Mouse (Mus musculus): ENCODE measurements around the gene Aox1. TPM values are rescaled to one million over a fixed set of nuclear protein-coding genes. Genes with fewer than 3 reads are reported as not detected.

The Aox1 gene
- polyA plus RNA-seq, 1 experiment from 2014 or later, result 0.13 TPM

GRCm38 (mm10) chr1:58114666-58115375, 85.1 kb downstream of the Aox1 start:
- Histone ChIP-seq H3K4me2 (replicated peaks) (no peak overlapping the region), H3K9me3 (no peaks in the 10 kb centered on the region), H3K4me3 (replicated peaks) (no peak overlapping the region), H3K27me3 (replicated peaks) (no peaks in the 10 kb centered on the region), H3K36me3 (no peaks in the 10 kb centered on the region), H3K4me1 (replicated peaks) (no peaks in the 10 kb centered on the region), H3K27ac (no peak overlapping the region), H3K9ac (no peak overlapping the region)
- no peak for ATAC-seq
- 55% methylated on average over 12 of the region's 12 CpGs for WGBS

- Histone ChIP-seq H3K27me3 (replicated peaks) (no peaks in the 10 kb centered on the region), H3K4me3 (replicated peaks) (no peak overlapping the region), H3K36me3 (no peaks in the 10 kb centered on the region), H3K27ac (no peak overlapping the region), H3K4me1 (replicated peaks) (no peaks in the 10 kb centered on the region), H3K9me3 (no peaks in the 10 kb centered on the region), H3K4me2 (replicated peaks) (no peak overlapping the region), H3K9ac (no peak overlapping the region)
- no peak for ATAC-seq
- WGBS, result 87% methylated on average over 3 of the region's 3 CpGs
These were observed 88.5 kb downstream of the Aox1 start for GRCm38 (mm10) chr1:58118231-58118630.

- H3K4me2 ChIP-seq (replicated peaks), result no peak overlapping the region
- H3K4me3 ChIP-seq (replicated peaks), result no peak overlapping the region
- no peak overlapping the region for H3K27ac ChIP-seq
- no peak for ATAC-seq
- WGBS, result 81% methylated on average over 8 of the region's 8 CpGs
- no peaks in the 10 kb centered on the region for H3K36me3 ChIP-seq
- no peaks in the 10 kb centered on the region for H3K4me1 ChIP-seq (replicated peaks)
- H3K27me3 ChIP-seq (replicated peaks), result no peaks in the 10 kb centered on the region
- H3K9ac ChIP-seq, result no peak overlapping the region
- H3K9me3 ChIP-seq, result no peaks in the 10 kb centered on the region
These were observed 95.2 kb downstream of the Aox1 start for GRCm38 (mm10) chr1:58124901-58125300.

GRCm38 (mm10) chr1:58137891-58138290, 108.2 kb downstream of the Aox1 start:
- Histone ChIP-seq H3K9ac (no peak overlapping the region), H3K36me3 (no peaks in the 10 kb centered on the region), H3K4me3 (replicated peaks) (no peak overlapping the region), H3K4me1 (replicated peaks) (no peaks in the 10 kb centered on the region), H3K4me2 (replicated peaks) (no peak overlapping the region), H3K27ac (no peak overlapping the region), H3K27me3 (replicated peaks) (no peaks in the 10 kb centered on the region), H3K9me3 (no peaks in the 10 kb centered on the region)
- no peak for ATAC-seq

- no peak for ATAC-seq
- H3K36me3 ChIP-seq, result no peaks in the 10 kb centered on the region
- no peak overlapping the region for H3K27ac ChIP-seq
- H3K27me3 ChIP-seq (replicated peaks), result no peaks in the 10 kb centered on the region
- H3K9ac ChIP-seq, result no peak overlapping the region
- H3K9me3 ChIP-seq, result no peaks in the 10 kb centered on the region
- no peaks in the 10 kb centered on the region for H3K4me1 ChIP-seq (replicated peaks)
- H3K4me3 ChIP-seq (replicated peaks), result no peak overlapping the region
- no peak overlapping the region for H3K4me2 ChIP-seq (replicated peaks)
- 88% methylated on average over 9 of the region's 9 CpGs for WGBS
These were observed 109.3 kb downstream of the Aox1 start for GRCm38 (mm10) chr1:58138986-58139385.

- whole genome bisulfite sequencing, result 85% methylated on average over 5 of the region's 5 CpGs
- Histone ChIP-seq H3K27ac (no peak overlapping the region), H3K9me3 (no peaks in the 10 kb centered on the region), H3K9ac (no peak overlapping the region), H3K4me3 (replicated peaks) (no peak overlapping the region), H3K27me3 (replicated peaks) (no peaks in the 10 kb centered on the region), H3K4me1 (replicated peaks) (no peaks in the 10 kb centered on the region), H3K36me3 (no peaks in the 10 kb centered on the region), H3K4me2 (replicated peaks) (no peak overlapping the region)
- ATAC-seq, result no peak
These were observed 110.9 kb downstream of the Aox1 start for GRCm38 (mm10) chr1:58140607-58141006.

- WGBS, result 20% methylated on average over 10 of the region's 10 CpGs
These were observed 114.8 kb downstream of the Aox1 start for GRCm38 (mm10) chr1:58144384-58145069.

GRCm38 (mm10) chr1:58146026-58146425, 116.3 kb downstream of the Aox1 start:
- Histone ChIP-seq H3K4me2 (replicated peaks) (no peak overlapping the region), H3K27me3 (replicated peaks) (no peaks in the 10 kb centered on the region), H3K4me1 (replicated peaks) (no peaks in the 10 kb centered on the region), H3K9ac (no peak overlapping the region), H3K9me3 (no peaks in the 10 kb centered on the region), H3K27ac (no peak overlapping the region), H3K4me3 (replicated peaks) (no peak overlapping the region), H3K36me3 (no peaks in the 10 kb centered on the region)
- ATAC-seq, result no peak
- 84% methylated on average over 10 of the region's 10 CpGs for WGBS

More at GRCm38 (mm10) chr1:58144384-58145069, 114.8 kb downstream of the Aox1 start:
- Histone ChIP-seq H3K9ac (no peak overlapping the region), H3K27ac (no peak overlapping the region), H3K4me1 (replicated peaks) (no peaks in the 10 kb centered on the region), H3K36me3 (no peaks in the 10 kb centered on the region), H3K4me3 (replicated peaks) (no peak overlapping the region), H3K4me2 (replicated peaks) (no peak overlapping the region), H3K27me3 (replicated peaks) (no peaks in the 10 kb centered on the region), H3K9me3 (no peaks in the 10 kb centered on the region)
- no peak for ATAC-seq

GRCm38 (mm10) chr1:58147776-58148175, 118.0 kb downstream of the Aox1 start:
- ATAC-seq, result no peak
- Histone ChIP-seq H3K9ac (no peak overlapping the region), H3K4me1 (replicated peaks) (no peaks in the 10 kb centered on the region), H3K27me3 (replicated peaks) (no peaks in the 10 kb centered on the region), H3K27ac (no peak overlapping the region), H3K9me3 (no peaks in the 10 kb centered on the region), H3K4me3 (replicated peaks) (no peak overlapping the region), H3K4me2 (replicated peaks) (no peak overlapping the region), H3K36me3 (no peaks in the 10 kb centered on the region)
- 70% methylated on average over 6 of the region's 6 CpGs for WGBS

- no peak overlapping the region for H3K9ac ChIP-seq
- no peak overlapping the region for H3K4me2 ChIP-seq (replicated peaks)
- H3K9me3 ChIP-seq, result no peaks in the 10 kb centered on the region
- no peak overlapping the region for H3K27ac ChIP-seq
- WGBS, result 61% methylated on average over 8 of the region's 8 CpGs
- H3K4me3 ChIP-seq (replicated peaks), result no peak overlapping the region
- no peaks in the 10 kb centered on the region for H3K36me3 ChIP-seq
- no peaks in the 10 kb centered on the region for H3K4me1 ChIP-seq (replicated peaks)
- no peak for ATAC-seq
- H3K27me3 ChIP-seq (replicated peaks), result no peaks in the 10 kb centered on the region
These were observed 122.5 kb downstream of the Aox1 start for GRCm38 (mm10) chr1:58152247-58152646.

Other genes starting within 250 kb of the Aox1 start
- 12.1 and 16.0 TPM in 2 replicates for gene Sgo2a, start 34.0 kb upstream of the Aox1 start, polyA plus RNA-seq (2015; fragmentation: Nextera tagmentation; extraction: Ambion mirVana)
- 10.0 and 10.4 TPM in 2 replicates for gene Kctd18, start 11.0 kb upstream of the Aox1 start, polyA plus RNA-seq (2015; fragmentation: Nextera tagmentation; extraction: Ambion mirVana)
- gene Aox3, start 83.2 kb downstream of the Aox1 start, polyA plus RNA-seq (2015; fragmentation: Nextera tagmentation; extraction: Ambion mirVana), result 0.52 and 0.82 TPM in 2 replicates
- gene Aox4, start 180.5 kb downstream of the Aox1 start, polyA plus RNA-seq (2015; fragmentation: Nextera tagmentation; extraction: Ambion mirVana), result 0.04 and 0.05 TPM in 2 replicates
- gene Aox2, start 248.4 kb downstream of the Aox1 start, polyA plus RNA-seq (2015; fragmentation: Nextera tagmentation; extraction: Ambion mirVana), result 0.03 TPM in 1 of 2 replicates, not detected in the other